Mouse (Mus musculus) neutrophil, adult 5-6 weeks (primary cell): Measurements from ENCODE around the gene Clspn. TPM values are rescaled to one million over a fixed set of nuclear protein-coding genes. Genes with fewer than 3 reads are reported as not detected.

Source experiments
- ATAC-seq: fragments of 151-379, 151-347 bp; 2 replicates; pipeline ENCODE4 v1.8.0; 2017; ENCODE audit warnings: mild to moderate bottlenecking, moderate TSS enrichment; ENCODE audit not compliant: insufficient number of reproducible peaks, poor library complexity, low FRiP score, severe bottlenecking; ENCODE audit errors: extremely low read depth
- total RNA-seq: library from RNA; stranded (forward); fragments of 200-1000 nt; gene quantifications from 2 replicates; pipeline ENCODE4 v1.2.3, GENCODE M21; 2017

Clspn gene
- total RNA-seq, 1 experiment from 2014 or later = 9.7 TPM

- no peak for ATAC-seq
These were observed 63.1 kb downstream of the Clspn start for GRCm38 (mm10) chr4:126619691-126620330.

DNA sequence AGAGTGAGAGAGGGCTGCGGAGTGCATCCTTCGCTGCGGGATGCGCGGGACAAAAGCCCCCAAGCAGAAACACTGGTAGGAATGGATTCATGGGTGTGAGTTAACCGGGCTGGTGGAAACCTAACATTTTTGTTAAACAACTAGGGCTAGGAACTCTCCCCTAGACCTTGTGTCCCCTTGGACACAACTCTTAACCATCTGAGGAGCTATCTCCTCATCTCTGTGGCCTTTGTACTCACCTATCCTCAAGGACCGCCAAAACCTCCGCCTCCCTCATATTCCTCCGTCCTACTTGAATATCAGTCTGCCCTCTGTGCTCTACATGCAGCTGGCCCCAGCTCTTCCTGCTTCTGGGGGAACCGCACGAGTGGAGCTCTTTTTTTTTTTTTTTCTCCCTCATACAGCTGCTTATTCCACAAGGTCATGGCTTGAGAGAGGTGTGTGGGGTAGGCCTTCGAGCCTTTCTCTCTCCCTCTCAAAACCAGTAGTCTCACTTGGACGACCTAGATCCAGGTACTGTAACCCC lies 63.7 kb downstream of the Clspn start:
- ATAC-seq = no peak

DNA sequence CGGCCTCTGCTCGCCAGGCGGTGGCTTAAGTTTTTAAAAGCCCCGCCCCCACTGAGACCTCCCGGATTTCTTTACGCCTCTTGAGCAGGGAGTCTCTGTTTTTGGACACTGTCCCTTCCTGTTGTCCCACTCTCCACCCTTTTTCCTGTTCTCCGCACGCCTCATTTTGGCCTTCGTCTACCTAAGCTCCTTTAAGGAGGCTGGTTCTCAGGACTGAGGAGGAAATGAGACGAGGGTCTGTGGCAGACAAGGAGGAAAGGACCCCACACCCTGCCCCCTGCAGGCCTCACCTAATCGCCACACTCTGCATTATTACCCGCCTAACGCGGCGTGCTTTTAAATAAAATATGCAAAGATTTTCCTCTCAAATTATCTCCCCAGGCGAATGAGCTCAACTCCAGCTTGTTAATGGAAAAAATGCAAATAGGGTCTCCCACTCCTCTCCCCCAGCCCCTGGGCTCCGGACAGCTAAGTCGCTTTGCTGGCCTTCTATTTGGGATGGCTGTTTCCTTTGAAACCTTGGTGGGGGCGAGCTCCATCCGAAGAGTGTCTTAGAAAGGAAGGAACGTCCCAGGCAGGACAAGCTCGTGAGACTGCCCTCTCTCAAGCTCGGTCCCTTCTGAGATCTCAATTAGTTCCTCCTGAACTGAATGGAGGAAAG lies 70.4 kb downstream of the Clspn start:
- no peak for ATAC-seq

GRCm38 (mm10) chr4:126631922-126632321 lies 75.2 kb downstream of the Clspn start:
- no peak for ATAC-seq

DNA sequence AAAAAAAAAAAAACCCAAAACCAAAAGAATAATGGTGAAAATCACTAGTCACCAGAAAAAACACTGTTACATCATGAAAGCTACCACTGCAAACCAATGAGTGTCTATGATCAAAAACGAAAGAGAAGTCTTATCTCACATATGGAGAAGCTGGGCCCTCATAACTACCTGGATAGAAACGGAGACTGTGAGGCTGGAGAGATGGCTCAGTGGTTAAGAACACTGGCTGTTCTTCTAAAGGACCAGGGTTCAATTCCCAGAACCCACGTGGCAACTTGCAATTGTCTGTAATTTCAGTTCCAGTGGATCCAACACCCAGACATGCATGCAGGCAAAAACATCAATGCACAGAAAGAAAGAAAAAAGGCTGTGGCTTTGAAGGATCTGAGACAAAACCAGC lies 75.9 kb downstream of the Clspn start:
- no peak for ATAC-seq

GRCm38 (mm10) chr4:126636330-126636729 lies 79.6 kb downstream of the Clspn start:
- no peak for ATAC-seq

DNA sequence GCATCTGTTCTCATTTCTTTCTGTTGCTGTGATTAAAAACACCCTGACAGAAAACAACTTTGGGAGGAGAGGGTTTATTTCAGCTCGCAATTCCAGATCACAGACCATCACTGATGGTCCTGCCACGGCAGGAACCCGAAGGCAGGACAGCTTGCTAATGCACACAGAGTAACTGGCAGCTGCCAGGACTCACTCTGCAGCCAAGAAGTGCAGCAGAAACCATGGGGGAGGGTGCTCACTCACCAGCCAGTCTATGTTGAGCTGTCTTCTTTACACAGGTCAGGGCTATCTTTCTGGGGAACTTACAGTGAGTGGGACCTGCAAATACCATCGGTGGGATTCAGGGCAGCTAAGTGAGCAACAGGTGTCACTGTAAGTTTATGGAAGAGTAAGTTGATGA lies 80.7 kb downstream of the Clspn start:
- no peak for ATAC-seq

- ATAC-seq = no peak
These were observed 82.6 kb downstream of the Clspn start for GRCm38 (mm10) chr4:126639339-126639738.

- ATAC-seq = no peak
These were observed 85.2 kb downstream of the Clspn start for GRCm38 (mm10) chr4:126641901-126642300.

Other genes starting within 250 kb of the Clspn start
- 21.9 and 22.2 TPM in 2 replicates for gene Adprhl2, start 235.2 kb upstream of the Clspn start, total RNA-seq
- not detected in 2 replicates for gene Tekt2, start 231.2 kb upstream of the Clspn start, total RNA-seq
- 9.7 and 9.9 TPM in 2 replicates for gene Ago3, start 127.4 kb upstream of the Clspn start, total RNA-seq
- 27.0 and 27.8 TPM in 2 replicates for gene Ago1, start 88.4 kb upstream of the Clspn start, total RNA-seq
- gene Ago4, start 23.5 kb upstream of the Clspn start, total RNA-seq = 18.7 and 22.1 TPM in 2 replicates
- 0.74 TPM in 1 of 2 replicates, not detected in the other for gene 5730409E04Rik, start 52.9 kb downstream of the Clspn start, total RNA-seq
- gene Psmb2, start 120.7 kb downstream of the Clspn start, total RNA-seq = 38.3 and 42.8 TPM in 2 replicates
- gene Tfap2e, start 179.3 kb downstream of the Clspn start, total RNA-seq = not detected in 2 replicates
- 6.6 and 8.3 TPM in 2 replicates for gene Ncdn, start 196.5 kb downstream of the Clspn start, total RNA-seq
- 35.0 and 36.4 TPM in 2 replicates for gene AU040320, start 196.6 kb downstream of the Clspn start, total RNA-seq